Mouse (Mus musculus) right cerebral cortex, postnatal 4 days (tissue): ENCODE data around the gene Zbp1.
A peak's percentile ranks its signal among the peaks of the same experiment; 100 is the strongest.

Experiments used
- DNase-seq: peaks from one replicate; pipeline ENCODE4 v3.0.0-alpha.2; 2022

Zbp1 gene

DNA sequence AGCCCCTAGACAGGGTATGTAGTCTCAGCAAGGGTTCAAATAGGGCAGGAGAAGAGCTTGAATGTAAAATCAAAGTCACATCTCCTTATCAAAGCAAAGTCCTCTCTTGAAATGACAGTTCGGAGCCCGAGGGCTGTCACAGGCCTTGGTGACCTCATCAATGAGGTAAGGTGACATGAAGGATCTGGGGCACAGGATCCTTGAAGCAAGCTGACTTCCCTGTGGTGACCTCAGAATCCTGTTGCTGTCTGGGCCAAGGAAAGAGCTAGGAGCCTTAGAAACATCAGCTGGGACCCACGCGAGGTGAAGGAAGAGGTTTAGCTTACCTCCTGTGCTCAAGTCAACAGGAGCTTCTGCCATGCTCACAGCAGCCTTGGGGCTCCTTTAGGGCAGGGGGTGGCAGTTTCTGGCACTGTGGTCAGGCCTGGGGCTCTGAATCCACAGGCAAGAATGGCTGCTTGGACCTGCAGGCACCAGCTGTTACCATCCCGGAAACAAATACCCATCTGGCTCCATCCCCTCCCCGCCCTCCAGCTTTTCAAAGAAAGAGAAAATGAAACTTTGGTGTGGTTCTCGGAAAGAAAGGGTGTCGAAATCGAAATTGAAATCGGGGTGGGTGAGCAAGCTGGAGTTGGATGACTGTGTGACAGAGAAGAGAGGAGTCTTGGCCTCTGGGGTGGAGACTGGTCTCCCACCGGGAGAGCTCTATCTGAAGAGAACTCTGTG lies at the start of gene Zbp1:
TSS of gene Zbp1 (minus strand) at position 508 of the 726 bp plus-strand sequence.
- peak; percentile 1 for DNase-seq

DNA sequence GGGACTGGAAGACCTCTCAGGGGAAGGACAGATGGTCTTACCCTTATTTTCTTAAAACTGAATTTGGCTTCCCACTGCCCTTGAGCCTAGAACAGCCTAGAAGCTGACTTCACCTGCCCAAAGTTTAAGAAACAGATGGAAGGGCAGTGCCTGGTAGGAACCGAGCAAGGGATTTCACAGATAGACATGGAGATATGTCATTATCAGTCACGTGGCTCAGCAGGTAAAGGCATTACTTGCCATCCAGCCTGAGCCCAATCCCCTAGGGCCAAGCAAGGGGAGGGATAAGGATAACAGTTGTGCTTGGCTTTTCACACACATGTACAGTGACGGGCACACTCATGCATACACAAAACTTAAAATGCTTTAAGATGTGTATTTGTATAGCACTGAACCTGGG lies 48.8 kb upstream of the Zbp1 start:
- DNase-seq: no peak

DNA sequence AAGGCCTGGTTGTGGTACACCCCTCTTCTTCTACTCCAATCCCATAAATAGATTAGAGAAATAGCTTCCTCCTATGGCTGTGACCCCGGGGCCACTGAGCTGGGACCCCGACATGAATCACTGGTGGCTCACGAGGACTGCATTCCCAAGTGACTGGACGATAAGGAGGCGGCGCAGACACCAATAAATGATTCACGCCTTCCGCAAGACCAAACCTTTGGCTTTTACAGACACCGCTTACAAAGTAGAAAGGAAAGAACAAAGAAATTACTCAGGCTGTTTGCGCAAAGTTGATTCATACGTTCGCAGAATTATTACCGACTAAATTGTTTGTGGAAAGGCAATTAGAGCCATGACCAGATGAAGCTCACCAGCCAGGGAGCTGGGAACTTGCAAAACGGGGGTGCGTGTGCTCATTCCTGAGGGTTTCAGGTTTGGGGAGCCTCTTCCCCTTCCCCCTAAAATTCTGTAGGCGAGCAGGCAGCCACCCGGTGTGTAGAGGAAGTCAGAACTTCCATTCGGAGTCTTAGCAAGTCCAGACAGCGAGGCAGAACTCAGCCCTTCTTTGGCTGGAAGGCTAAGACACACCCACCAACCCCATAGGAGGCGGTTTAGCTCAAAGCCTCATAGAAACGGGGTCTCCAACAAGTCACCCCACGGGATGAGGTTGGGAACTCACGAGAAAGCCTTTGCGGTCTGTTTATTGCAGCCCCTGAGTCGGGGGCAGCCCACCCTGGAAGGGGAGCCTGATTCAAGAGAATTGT lies 47.8 kb upstream of the Zbp1 start:
- DNase-seq: no peak

- DNase-seq: no peak
These were observed 46.9 kb upstream of the Zbp1 start for GRCm38 (mm10) chr2:173265468-173266265.

- DNase-seq: no peak
These were observed 45.9 kb upstream of the Zbp1 start for GRCm38 (mm10) chr2:173264467-173265128.

GRCm38 (mm10) chr2:173263636-173264330 lies 45.1 kb upstream of the Zbp1 start:
- no peak for DNase-seq

GRCm38 (mm10) chr2:173261497-173261896 lies 42.8 kb upstream of the Zbp1 start:
- DNase-seq: peak; percentile 59

GRCm38 (mm10) chr2:173258459-173259091 lies 39.9 kb upstream of the Zbp1 start:
- no peak for DNase-seq

- DNase-seq: peak; percentile 78
These were observed 38.9 kb upstream of the Zbp1 start for GRCm38 (mm10) chr2:173257610-173258009.

DNA sequence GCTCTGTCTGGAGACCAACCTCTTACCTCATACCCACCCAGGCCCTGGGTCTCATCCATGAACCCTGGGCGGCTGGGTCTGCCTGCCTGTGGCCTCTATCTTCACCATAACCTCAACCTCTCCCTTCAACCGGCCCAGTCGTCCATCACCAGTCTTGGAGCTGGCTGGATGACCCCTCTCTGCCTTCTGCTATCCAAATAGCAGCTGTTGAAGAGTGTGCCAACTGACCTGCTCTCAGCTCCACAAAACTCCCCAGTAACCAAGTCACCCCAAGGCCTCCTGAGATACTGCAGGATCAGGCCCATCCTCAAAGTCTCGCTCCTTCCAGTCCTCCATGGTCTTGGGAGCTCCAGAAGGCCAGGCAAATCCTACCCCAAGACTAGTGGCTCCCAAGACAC lies 37.8 kb upstream of the Zbp1 start:
- no peak for DNase-seq

DNA sequence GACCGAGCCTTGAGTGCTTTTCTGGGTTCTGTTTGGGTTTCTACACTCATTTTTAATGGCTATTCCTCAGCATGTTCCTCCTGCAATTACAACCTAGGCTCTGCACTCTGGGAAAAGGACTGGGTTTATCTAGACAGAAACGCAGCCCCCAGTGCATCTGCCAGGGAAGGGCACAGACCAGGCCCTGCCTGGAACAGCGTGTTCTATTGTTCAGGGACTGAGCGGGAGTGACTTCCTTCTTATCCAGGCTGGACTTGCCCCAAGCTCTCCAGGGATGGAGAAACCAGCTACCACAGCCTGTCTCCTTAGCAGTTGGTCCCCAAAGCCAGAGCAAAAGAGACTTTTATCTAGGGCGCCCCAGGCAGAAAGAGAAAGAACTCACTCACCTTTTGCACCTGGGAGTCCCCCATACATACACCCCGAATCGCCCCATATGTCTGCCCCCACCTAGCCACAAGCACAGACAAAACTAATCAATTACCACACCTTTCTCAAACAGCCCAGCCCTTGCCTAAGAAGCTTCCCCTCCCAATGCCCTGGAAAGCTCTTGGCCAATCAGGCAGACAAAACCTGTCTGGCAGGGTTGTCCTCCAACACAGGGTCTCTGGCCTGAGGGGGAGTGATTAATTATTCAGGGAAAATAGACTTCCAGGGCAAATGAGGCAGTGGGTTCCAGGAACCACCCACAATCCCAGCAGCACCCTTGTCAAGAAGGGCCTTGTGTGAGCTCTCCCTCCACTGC lies 37.3 kb upstream of the Zbp1 start:
- no peak for DNase-seq

DNA sequence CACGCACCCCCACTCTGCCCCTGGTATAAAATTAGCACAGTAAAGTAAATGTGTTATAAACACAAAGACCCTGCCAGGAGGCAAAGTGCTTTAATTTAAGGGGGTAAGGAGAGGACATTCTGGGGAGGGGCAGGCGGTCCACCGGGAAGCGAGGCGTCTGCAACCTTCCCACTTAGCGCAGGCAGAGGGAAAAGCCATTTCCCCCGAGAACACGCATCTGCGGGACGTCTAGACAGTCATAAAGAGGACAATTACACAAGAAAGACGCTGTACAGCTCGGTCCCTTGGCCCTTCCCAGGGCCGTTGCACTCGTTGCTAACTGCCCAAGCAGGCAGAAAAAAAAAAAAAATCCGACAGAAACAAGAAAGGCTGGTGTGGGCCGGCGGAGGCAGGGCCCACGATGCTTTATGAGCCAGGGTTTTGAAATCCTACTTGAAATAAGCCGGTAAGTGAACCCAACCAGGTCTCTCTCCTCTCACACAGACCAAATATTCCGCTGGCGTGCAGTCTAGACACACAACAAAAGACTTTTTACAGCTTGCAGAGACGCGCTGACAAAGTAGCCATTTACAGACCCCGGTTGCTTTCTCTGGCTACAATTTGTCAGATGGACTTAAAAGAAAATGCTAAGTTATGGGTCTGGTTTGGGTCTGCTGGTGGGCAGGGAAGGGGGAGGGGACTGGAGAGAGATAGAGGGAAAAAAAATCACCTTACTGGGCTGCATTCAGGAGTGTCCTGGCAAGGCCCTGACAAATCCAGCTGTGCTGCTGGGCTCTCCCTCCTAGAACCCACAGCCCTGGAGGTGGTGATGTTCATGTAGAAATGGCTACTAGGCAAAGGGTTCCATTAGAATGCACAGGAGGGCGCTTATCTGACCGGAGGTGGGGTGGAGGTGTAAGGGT lies 35.3 kb upstream of the Zbp1 start:
- no peak for DNase-seq

DNA sequence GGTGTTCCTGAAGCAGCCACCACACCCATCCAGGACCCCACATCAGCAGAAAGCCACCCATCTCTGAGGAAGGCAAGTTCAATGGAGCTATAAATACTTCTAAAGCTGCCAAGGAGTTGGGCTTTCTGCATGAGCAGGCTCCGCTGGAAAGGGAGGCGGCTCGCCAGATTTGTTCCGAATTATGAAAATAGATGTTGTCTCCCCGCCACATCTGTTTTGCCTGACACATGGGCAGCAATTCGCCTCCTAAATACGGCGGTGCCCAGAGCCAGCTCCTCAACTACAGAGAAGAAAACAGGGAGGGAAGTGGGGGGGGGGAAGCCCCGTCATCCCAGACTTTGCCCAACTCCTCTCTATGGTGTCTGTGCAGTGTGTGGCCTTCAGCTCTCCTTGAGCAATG lies 33.0 kb upstream of the Zbp1 start:
- DNase-seq: peak; percentile 47

- no peak for DNase-seq
These were observed 32.4 kb upstream of the Zbp1 start for GRCm38 (mm10) chr2:173251133-173251532.

DNA sequence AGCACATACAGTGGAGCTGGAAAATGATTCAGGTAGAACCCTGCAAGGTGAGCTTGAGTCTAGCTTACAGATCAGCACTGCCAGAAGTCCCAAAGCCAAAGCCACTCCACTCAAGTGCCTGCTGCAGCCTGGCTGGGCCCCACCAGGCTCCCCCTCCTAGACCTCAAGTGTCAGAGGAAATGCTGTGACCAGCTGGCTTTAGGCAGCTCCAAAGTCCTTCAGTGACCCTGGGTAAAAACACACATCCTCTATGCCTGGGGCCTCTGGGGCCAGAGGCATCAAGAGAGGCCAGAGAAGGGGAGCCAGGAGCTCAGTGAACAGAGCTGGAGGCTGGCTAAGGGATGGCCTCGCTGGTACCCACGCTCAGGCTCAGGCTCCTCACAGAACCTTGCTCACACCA lies 31.7 kb upstream of the Zbp1 start:
- DNase-seq: no peak

- no peak for DNase-seq
These were observed 31.2 kb upstream of the Zbp1 start for GRCm38 (mm10) chr2:173249965-173250364.

DNA sequence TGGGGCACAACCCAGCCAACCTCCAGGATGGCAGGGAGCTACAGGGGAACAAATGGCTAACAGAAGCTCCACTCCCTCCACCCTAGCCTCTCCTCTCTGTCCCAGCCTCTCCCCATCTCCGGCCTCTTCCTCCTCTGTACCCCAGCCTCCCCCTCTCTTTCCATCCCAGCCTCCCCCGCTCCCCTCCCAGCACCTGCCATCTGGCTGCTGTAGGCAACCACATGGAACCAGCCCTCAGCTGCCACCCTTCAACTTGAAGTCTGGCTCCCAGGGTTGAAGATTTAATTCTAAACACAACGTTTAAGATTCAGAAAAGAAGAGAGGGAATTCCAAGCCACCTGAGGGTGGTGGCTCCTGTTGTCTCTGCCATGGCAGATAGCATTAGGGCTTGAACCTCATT lies 30.7 kb upstream of the Zbp1 start:
- no peak for DNase-seq

DNA sequence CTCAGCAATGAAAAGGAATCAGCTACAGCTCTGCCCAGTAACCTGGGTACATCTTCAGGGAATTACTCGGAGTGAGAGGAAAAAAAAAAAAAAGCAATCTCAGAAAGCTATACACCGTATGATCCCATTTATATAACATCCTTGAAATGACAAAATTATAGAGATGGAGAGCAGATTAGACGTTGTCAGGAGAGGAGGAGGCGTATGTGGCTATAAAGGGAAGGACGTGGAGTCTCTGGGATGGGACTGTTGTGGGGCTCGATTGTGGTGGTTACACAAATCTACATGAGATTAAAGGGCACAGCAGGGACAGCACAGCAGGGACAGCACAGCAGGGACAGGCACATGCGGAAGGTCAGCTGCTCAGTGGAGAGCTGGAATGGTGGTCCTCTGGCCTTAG lies 30.1 kb upstream of the Zbp1 start:
- no peak for DNase-seq

DNA sequence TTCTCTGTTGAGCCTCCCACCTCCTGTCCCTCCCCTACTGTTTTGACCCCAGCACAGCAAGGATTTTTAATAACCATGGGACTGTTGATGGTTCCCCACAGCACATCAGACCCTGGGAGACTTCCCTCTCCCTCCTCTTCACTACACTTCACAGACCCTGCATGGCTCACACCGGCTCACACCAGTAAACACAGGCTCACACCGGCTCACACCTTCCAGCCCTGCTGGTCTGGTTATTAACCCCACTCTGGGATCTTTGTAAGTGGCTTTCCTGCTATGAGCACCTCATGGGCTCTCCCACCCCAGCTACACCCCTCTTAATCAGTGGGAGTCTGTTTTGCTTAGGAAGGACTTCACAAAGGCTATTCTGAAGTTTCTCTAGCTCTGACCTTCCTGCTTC lies 29.2 kb upstream of the Zbp1 start:
- no peak for DNase-seq

- DNase-seq: no peak
These were observed 28.5 kb upstream of the Zbp1 start for GRCm38 (mm10) chr2:173247197-173247596.
